Mouse (Mus musculus) lung, embryonic 16.5 days (tissue): Measurements from ENCODE around the gene Entpd6. TPM values are rescaled to one million over a fixed set of nuclear protein-coding genes. Genes with fewer than 3 reads are reported as not detected.

Experiments used
- ATAC-seq: fragments of 200-750 bp; cut with Nextera tagmentation; 2 replicates; pipeline ENCODE4 v1.8.0; 2017; ENCODE audit warnings: low read depth, mild to moderate bottlenecking, moderate library complexity
- H3K27ac ChIP-seq: fragments of 300-500 bp; sonication (generic); 2 replicates; pipeline ENCODE4 v1.5.1; 2014; ENCODE audit warnings: mild to moderate bottlenecking, control low read depth, low read length
- H3K27me3 ChIP-seq: fragments of 300-500 bp; sonication (generic); 2 replicates; pipeline ENCODE4 v1.6.1; 2014; ENCODE audit warnings: low read depth, low read length, mixed read lengths; ENCODE audit not compliant: control insufficient read depth, insufficient read depth
- H3K36me3 ChIP-seq: fragments of 300-500 bp; sonication (generic); 2 replicates; pipeline ENCODE4 v1.6.1; 2014; ENCODE audit warnings: low read length; ENCODE audit not compliant: control insufficient read depth, insufficient read depth
- H3K4me1 ChIP-seq: fragments of 300-500 bp; sonication (generic); replicated peaks from 2 replicates; pipeline ENCODE4 v1.6.1; 2014; ENCODE audit warnings: low read length, mixed read lengths; ENCODE audit not compliant: control insufficient read depth, insufficient read depth
- H3K4me2 ChIP-seq: fragments of 300-500 bp; sonication (generic); 2 replicates; pipeline ENCODE4 v1.6.1; 2014; ENCODE audit warnings: low read depth, low read length, control low read depth
- H3K4me3 ChIP-seq: fragments of 300-500 bp; sonication (generic); 2 replicates; pipeline ENCODE4 v1.5.1; 2014; ENCODE audit warnings: mild to moderate bottlenecking, low read length, control low read depth
- H3K9ac ChIP-seq: fragments of 300-500 bp; sonication (generic); 2 replicates; pipeline ENCODE4 v1.6.1; 2014; ENCODE audit warnings: low read length, control low read depth
- H3K9me3 ChIP-seq: fragments of 300-500 bp; sonication (generic); 2 replicates; pipeline ENCODE4 v1.6.1; 2016; ENCODE audit warnings: low read length; ENCODE audit not compliant: control insufficient read depth
- WGBS: fragments of 180-500 bp; shearing (Covaris S2); extraction: QIAGEN DNeasy Blood & Tissue Kit; methylation state at CpG from one replicate; pipeline ENCODE4 v1.1.7; 2014; 5-methylcytosine and 5-hydroxymethylcytosine counted together
- polyA plus RNA-seq: library from polyadenylated mRNA; unstranded; fragments of >200 nt; fragmentation: Nextera tagmentation; extraction: Ambion mirVana; gene quantifications from 2 replicates; pipeline ENCODE4 v1.2.1, GENCODE M21; 2015

Entpd6 gene
- polyA plus RNA-seq, 1 experiment from 2014 or later, result 29.9 TPM

- 85% methylated on average over 1 of the region's 1 CpGs for WGBS
- peaks cover 15% of the 10 kb centered on the region for H3K36me3 ChIP-seq
- H3K4me2 ChIP-seq, result no peak overlapping the region
- H3K27ac ChIP-seq, result no peak overlapping the region
- no peaks in the 10 kb centered on the region for H3K4me1 ChIP-seq
- H3K27me3 ChIP-seq, result no peaks in the 10 kb centered on the region
- H3K4me3 ChIP-seq, result no peak overlapping the region
- no peak for ATAC-seq
- H3K9ac ChIP-seq, result no peak overlapping the region
- no peaks in the 10 kb centered on the region for H3K9me3 ChIP-seq
Observed at GRCm38 (mm10) chr2:150803035-150803434, 54.2 kb downstream of the Entpd6 start.

- H3K36me3 ChIP-seq, result peaks cover 24% of the 10 kb centered on the region
- H3K4me1 ChIP-seq, result no peaks in the 10 kb centered on the region
- H3K4me2 ChIP-seq, result no peak overlapping the region
- H3K9ac ChIP-seq, result no peak overlapping the region
- H3K27ac ChIP-seq, result no peak overlapping the region
- H3K27me3 ChIP-seq, result no peaks in the 10 kb centered on the region
- no peaks in the 10 kb centered on the region for H3K9me3 ChIP-seq
- H3K4me3 ChIP-seq, result no peak overlapping the region
- 84% methylated on average over 6 of the region's 6 CpGs for WGBS
- no peak for ATAC-seq
Observed at GRCm38 (mm10) chr2:150808381-150808780, 59.5 kb downstream of the Entpd6 start.

GRCm38 (mm10) chr2:150808812-150809211 is 60.0 kb downstream of the Entpd6 start:
- Histone ChIP-seq H3K36me3 (peaks cover 27% of the 10 kb centered on the region), H3K4me3 (no peak overlapping the region), H3K9me3 (no peaks in the 10 kb centered on the region), H3K9ac (no peak overlapping the region), H3K27ac (no peak overlapping the region), H3K4me2 (no peak overlapping the region), H3K4me1 (no peaks in the 10 kb centered on the region), H3K27me3 (no peaks in the 10 kb centered on the region)
- ATAC-seq, result no peak
- WGBS, result 91% methylated on average over 6 of the region's 6 CpGs

- Histone ChIP-seq H3K4me1 (no peaks in the 10 kb centered on the region), H3K27ac (no peak overlapping the region), H3K4me3 (no peak overlapping the region), H3K27me3 (no peaks in the 10 kb centered on the region), H3K9me3 (no peaks in the 10 kb centered on the region), H3K36me3 (peaks cover 32% of the 10 kb centered on the region), H3K4me2 (no peak overlapping the region), H3K9ac (no peak overlapping the region)
- no peak for ATAC-seq
- 64% methylated on average over 5 of the region's 5 CpGs for WGBS
Observed at GRCm38 (mm10) chr2:150810603-150811002, 61.8 kb downstream of the Entpd6 start.

GRCm38 (mm10) chr2:150812816-150813215 is 64.0 kb downstream of the Entpd6 start:
- H3K9ac ChIP-seq, result no peak overlapping the region
- peaks cover 40% of the 10 kb centered on the region for H3K36me3 ChIP-seq
- no peaks in the 10 kb centered on the region for H3K27me3 ChIP-seq
- no peak for ATAC-seq
- H3K4me1 ChIP-seq, result no peaks in the 10 kb centered on the region
- H3K4me3 ChIP-seq, result no peak overlapping the region
- no peak overlapping the region for H3K4me2 ChIP-seq
- no peak overlapping the region for H3K27ac ChIP-seq
- no peaks in the 10 kb centered on the region for H3K9me3 ChIP-seq
- WGBS, result 88% methylated on average over 6 of the region's 6 CpGs

GRCm38 (mm10) chr2:150816676-150817402 is 68.0 kb downstream of the Entpd6 start:
- ATAC-seq, result no peak
- Histone ChIP-seq H3K4me1 (no peaks in the 10 kb centered on the region), H3K9me3 (no peaks in the 10 kb centered on the region), H3K27ac (no peak overlapping the region), H3K36me3 (peaks cover 39% of the 10 kb centered on the region), H3K4me3 (no peak overlapping the region), H3K9ac (no peak overlapping the region), H3K4me2 (no peak overlapping the region), H3K27me3 (no peaks in the 10 kb centered on the region)
- WGBS, result 92% methylated on average over 18 of the region's 18 CpGs

GRCm38 (mm10) chr2:150818742-150819141 is 69.9 kb downstream of the Entpd6 start:
- H3K36me3 ChIP-seq, result peaks cover 34% of the 10 kb centered on the region
- no peak overlapping the region for H3K4me3 ChIP-seq
- no peaks in the 10 kb centered on the region for H3K27me3 ChIP-seq
- no peaks in the 10 kb centered on the region for H3K4me1 ChIP-seq
- ATAC-seq, result no peak
- H3K9me3 ChIP-seq, result no peaks in the 10 kb centered on the region
- 84% methylated on average over 8 of the region's 8 CpGs for whole genome bisulfite sequencing
- H3K4me2 ChIP-seq, result no peak overlapping the region
- no peak overlapping the region for H3K9ac ChIP-seq
- no peak overlapping the region for H3K27ac ChIP-seq

- Histone ChIP-seq H3K9ac (no peak overlapping the region), H3K4me1 (no peaks in the 10 kb centered on the region), H3K36me3 (peaks cover 27% of the 10 kb centered on the region), H3K9me3 (no peaks in the 10 kb centered on the region), H3K4me3 (no peak overlapping the region), H3K4me2 (no peak overlapping the region), H3K27me3 (no peaks in the 10 kb centered on the region), H3K27ac (no peak overlapping the region)
- 78% methylated on average over 8 of the region's 8 CpGs for WGBS
- no peak for ATAC-seq
Observed at GRCm38 (mm10) chr2:150820720-150821119, 71.9 kb downstream of the Entpd6 start.
